Mouse (Mus musculus) erythroblast, embryonic 14.5 days (primary cell): Measurements from ENCODE around the gene Slc24a4. TPM values are rescaled to one million over a fixed set of nuclear protein-coding genes. Genes with fewer than 3 reads are reported as not detected.

Experiments
- H3K27me3 ChIP-seq: 2 replicates; pipeline ENCODE4 v1.6.1; 2012; ENCODE audit warnings: inconsistent platforms; ENCODE audit not compliant: control insufficient read depth
- H3K36me3 ChIP-seq: 2 replicates; pipeline ENCODE4 v1.6.1; 2012; ENCODE audit warnings: mild to moderate bottlenecking, inconsistent platforms; ENCODE audit not compliant: control insufficient read depth
- H3K4me1 ChIP-seq: 2 replicates; pipeline ENCODE4 v1.6.1; 2012; ENCODE audit warnings: inconsistent platforms; ENCODE audit not compliant: control insufficient read depth
- H3K4me3 ChIP-seq: replicated peaks from 2 replicates; pipeline ENCODE3; 2012; ENCODE audit warnings: moderate library complexity, mild to moderate bottlenecking, inconsistent platforms
- H3K9me3 ChIP-seq: 2 replicates; pipeline ENCODE4 v1.6.1; 2012; ENCODE audit warnings: low read length, inconsistent platforms, mixed read lengths; ENCODE audit not compliant: control insufficient read depth
- GATA1 ChIP-seq: IDR thresholded peaks from 2 replicates; pipeline ENCODE4 v1.6.1; 2012; ENCODE audit warnings: low read length, inconsistent platforms, mixed read lengths
- TAL1 ChIP-seq: IDR thresholded peaks from 3 replicates; pipeline ENCODE4 v1.6.1; 2012; ENCODE audit warnings: low read length, inconsistent platforms, mixed read lengths
- polyA plus RNA-seq: library from polyadenylated mRNA; stranded (reverse); fragments of >175 nt; gene quantifications from 2 replicates; pipeline ENCODE4 v1.2.3, GENCODE M21; 2012

The Slc24a4 gene
- polyA plus RNA-seq, 1 experiment, result not detected

DNA sequence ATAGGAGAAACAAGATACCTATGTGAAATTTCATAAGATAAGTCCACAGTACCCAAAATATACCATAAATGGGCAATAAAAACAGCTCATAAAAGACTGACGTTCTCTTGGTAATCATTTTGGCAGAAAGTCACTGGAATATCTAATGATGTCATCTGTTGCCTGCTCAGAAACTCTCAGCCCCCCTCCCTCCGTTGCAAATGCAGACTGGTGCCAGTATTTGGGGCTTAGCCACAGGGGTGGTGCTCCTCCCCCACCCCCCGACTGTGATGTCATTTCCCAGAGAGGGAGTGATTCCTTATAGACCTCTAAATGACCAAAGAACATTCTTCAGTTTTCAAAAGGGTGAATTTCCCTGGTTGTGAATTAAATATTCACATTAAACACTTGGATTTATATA, 96.6 kb downstream of the Slc24a4 start:
- no peaks in the 10 kb centered on the region for H3K4me1 ChIP-seq
- no peak for TF ChIP-seq GATA1
- no peak for TF ChIP-seq TAL1
- H3K36me3 ChIP-seq, result no peaks in the 10 kb centered on the region
- H3K27me3 ChIP-seq, result no peaks in the 10 kb centered on the region
- H3K9me3 ChIP-seq, result no peaks in the 10 kb centered on the region
- H3K4me3 ChIP-seq, result no peak overlapping the region

DNA sequence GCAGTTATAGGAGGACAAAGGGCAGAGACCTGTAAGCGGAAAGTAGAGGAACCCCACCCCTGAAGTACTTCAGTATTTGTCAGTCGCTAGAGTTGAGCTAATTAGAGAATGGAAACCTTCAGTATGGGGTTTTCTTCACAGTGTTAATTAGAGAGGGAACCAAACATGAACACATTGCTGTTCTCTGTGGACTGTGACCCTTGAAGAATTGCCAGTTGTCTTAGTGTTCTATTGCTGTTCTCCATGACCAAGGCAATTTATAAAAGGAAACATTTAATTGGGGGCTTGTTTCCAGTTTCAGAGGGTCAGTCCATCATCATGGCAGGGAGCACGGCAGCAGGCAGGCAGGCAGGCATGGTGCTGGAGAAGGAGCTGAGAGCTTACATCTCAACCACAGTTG, 107.0 kb downstream of the Slc24a4 start:
- H3K4me3 ChIP-seq, result no peak overlapping the region
- H3K9me3 ChIP-seq, result no peaks in the 10 kb centered on the region
- TF ChIP-seq GATA1 (no peak), TAL1 (no peak)
- no peaks in the 10 kb centered on the region for H3K4me1 ChIP-seq
- H3K27me3 ChIP-seq, result no peaks in the 10 kb centered on the region
- H3K36me3 ChIP-seq, result no peaks in the 10 kb centered on the region

DNA sequence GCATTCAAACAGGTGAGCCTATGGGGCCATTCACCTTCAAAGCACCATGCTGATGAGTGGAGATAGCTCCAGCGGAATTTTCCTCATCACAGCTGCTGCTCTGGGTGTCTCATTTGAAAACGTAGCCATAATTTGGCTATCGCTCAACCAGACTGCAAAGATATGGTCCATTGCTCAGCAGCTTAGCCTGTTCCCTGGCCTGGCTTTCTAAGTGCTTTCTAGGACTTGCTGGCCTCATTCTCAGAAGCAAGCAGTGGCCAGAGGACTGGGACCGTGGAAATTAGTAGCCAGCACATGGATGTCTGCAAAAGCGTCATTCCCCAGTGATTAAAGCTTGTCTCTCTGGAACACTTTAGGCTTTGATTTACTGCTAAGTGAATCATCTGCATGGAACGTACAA, 107.8 kb downstream of the Slc24a4 start:
- H3K27me3 ChIP-seq, result no peaks in the 10 kb centered on the region
- no peak for TF ChIP-seq GATA1
- TF ChIP-seq TAL1, result no peak
- no peak overlapping the region for H3K4me3 ChIP-seq
- H3K36me3 ChIP-seq, result no peaks in the 10 kb centered on the region
- H3K9me3 ChIP-seq, result no peaks in the 10 kb centered on the region
- no peaks in the 10 kb centered on the region for H3K4me1 ChIP-seq

DNA sequence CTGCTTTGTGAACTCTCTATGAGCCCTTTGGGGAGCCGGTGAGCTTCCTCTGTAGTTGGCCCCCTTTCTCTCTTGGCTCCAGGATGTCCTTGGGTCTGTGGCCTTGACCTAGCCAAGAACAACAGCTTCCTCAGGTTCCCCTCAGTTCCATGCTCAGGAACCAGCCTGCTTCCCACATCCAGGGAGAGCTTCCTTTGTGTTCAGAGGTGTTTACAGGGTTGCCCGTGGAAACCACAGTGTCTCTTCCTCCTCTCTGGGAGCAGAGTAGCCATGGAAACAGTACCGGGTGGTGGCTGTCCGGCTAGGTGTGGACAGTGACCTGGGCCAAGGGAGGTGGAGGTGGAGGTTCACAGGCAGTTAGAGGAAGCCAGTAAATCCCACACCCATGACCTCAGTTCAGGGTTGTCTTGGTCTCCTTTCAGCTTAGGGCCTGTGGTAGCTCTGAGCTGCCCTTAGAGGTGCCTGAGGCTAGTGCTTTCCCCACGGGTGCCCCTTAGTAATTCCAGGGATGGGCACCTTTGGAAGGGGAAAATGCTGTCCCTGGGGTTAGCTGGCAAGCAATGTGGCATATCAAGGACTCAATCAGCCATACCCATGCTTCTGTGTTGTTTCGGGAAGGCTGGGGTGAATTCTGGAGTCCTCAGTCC, 113.7 kb downstream of the Slc24a4 start:
- H3K4me3 ChIP-seq, result no peak overlapping the region
- no peaks in the 10 kb centered on the region for H3K4me1 ChIP-seq
- H3K27me3 ChIP-seq, result no peaks in the 10 kb centered on the region
- TF ChIP-seq GATA1, result no peak
- no peak for TF ChIP-seq TAL1
- no peaks in the 10 kb centered on the region for H3K36me3 ChIP-seq
- H3K9me3 ChIP-seq, result no peaks in the 10 kb centered on the region

DNA sequence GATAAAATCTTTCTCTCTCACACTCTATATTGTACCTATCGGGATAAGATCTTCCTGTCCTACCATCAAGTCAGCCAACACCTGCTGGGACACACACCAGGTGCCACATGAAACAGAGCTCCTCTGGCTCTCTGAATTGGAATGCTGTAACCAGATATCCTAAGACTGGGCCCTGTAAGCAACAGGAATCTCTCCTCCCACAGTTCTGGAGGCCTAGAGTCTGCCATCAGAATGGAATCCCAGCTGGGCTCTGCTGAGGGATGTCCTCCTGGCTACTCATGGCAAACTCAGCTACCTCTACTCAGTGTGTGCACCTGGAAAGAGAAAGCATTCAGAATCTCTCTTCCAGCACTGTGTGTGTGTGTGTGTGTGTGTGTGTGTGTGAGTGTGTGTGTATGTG, 115.4 kb downstream of the Slc24a4 start:
- Histone ChIP-seq H3K4me1 (no peaks in the 10 kb centered on the region), H3K4me3 (no peak overlapping the region), H3K27me3 (no peaks in the 10 kb centered on the region), H3K9me3 (no peaks in the 10 kb centered on the region), H3K36me3 (no peaks in the 10 kb centered on the region)
- TF ChIP-seq GATA1 (no peak), TAL1 (no peak)

DNA sequence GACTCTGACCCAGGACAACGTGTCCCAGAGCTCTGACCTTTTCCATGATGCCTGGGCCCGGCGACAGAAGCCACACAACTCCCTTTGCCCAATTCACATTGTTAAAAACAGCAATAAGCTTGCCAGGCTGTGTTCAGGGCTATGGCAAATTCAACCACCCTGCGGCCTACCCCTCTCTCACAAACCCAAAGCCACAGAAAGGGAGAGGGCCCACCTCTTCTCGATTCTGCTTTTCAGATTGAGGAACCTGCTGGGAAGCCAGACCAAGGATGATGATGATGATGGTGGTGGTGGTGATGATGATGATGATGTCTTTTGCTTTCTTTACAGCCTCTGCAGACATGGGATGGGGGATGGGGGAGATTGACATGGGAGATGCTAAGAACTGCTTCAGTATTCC, 117.7 kb downstream of the Slc24a4 start:
- no peaks in the 10 kb centered on the region for H3K9me3 ChIP-seq
- no peaks in the 10 kb centered on the region for H3K36me3 ChIP-seq
- H3K27me3 ChIP-seq, result no peaks in the 10 kb centered on the region
- no peak overlapping the region for H3K4me3 ChIP-seq
- no peaks in the 10 kb centered on the region for H3K4me1 ChIP-seq
- no peak for TF ChIP-seq TAL1
- TF ChIP-seq GATA1, result no peak

DNA sequence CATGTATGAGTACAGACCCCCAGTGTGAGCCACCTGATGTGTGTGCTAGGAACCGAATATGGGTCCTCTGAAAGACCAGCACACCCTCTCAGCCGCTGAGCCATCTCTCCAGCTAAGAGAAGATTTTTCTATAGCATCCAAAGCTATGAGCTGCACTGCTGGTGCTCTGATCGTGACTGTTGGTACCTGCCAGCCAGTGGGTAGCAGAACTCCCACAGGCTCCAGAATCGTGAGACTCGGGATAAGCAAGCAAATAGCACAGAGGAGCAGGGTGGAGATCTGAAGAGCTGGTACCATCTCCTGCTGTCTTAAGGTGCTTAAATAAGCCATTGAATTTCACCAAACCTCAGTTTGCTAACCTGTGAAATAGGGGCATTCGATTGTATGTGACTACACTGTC, 119.6 kb downstream of the Slc24a4 start:
- no peaks in the 10 kb centered on the region for H3K36me3 ChIP-seq
- H3K9me3 ChIP-seq, result no peaks in the 10 kb centered on the region
- H3K4me1 ChIP-seq, result no peaks in the 10 kb centered on the region
- H3K27me3 ChIP-seq, result no peaks in the 10 kb centered on the region
- TF ChIP-seq GATA1 (no peak), TAL1 (no peak)
- H3K4me3 ChIP-seq, result no peak overlapping the region

DNA sequence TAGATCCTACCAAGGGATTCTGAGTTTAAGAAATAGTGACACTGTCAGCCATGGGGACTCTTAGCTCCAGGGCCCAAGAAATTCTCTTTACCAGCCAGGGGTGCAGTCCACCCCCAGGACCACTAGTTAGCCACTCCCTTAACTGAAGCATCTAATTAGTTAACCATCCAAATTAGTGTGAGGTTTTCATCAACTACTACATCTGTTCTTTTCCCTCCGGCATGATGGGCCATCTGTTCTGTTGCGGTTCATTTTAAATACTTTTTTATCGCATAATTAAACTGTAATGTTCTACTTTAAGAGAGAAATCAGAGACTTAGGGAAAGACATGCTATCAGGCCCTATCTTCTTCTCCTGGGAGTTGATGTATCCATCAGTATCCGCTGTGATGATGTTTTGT, 121.8 kb downstream of the Slc24a4 start:
- Histone ChIP-seq H3K4me1 (no peaks in the 10 kb centered on the region), H3K9me3 (no peaks in the 10 kb centered on the region), H3K36me3 (no peaks in the 10 kb centered on the region), H3K27me3 (no peaks in the 10 kb centered on the region), H3K4me3 (no peak overlapping the region)
- TF ChIP-seq GATA1 (no peak), TAL1 (no peak)

DNA sequence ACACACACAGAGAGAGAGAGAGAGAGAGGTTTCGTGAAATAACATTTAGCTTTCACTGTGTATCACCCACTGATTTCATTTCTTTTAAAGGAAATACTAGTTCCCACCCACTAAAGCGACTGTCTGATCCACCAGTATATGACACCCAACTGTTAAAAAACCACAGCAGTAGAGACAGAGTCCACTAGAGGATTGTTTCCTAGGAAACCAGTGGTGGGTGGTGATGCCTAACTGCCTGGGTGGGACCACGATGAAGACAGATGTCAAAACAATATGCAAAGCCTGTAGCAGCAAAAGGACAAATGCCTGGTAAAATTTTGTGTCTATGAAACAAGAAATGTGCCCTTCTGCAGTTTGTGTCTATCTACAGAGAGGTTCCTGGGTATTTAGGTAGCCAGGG, 122.5 kb downstream of the Slc24a4 start:
- Histone ChIP-seq H3K36me3 (no peaks in the 10 kb centered on the region), H3K4me3 (no peak overlapping the region), H3K9me3 (no peaks in the 10 kb centered on the region), H3K27me3 (no peaks in the 10 kb centered on the region), H3K4me1 (no peaks in the 10 kb centered on the region)
- no peak for TF ChIP-seq TAL1
- no peak for TF ChIP-seq GATA1

DNA sequence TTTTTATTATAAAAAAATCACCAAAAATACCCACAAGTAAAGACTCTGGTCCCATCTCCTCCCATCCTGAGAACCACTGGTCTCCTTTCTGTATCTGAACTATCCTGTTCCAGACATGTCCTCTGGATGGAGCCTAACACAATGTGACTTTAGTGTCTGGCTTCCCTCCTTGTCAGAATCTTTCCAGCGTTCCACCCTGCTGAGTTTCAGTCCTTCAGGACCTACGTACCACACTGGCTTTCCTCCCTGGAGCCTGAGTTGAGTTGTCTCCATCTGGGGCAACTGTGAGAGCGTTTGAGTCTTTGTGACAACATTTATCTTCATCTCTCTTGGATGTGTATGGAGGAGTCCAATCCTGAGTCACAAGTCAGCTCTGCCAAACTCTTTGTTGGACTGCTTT, 123.5 kb downstream of the Slc24a4 start:
- Histone ChIP-seq H3K27me3 (no peaks in the 10 kb centered on the region), H3K4me3 (no peak overlapping the region), H3K4me1 (no peaks in the 10 kb centered on the region), H3K9me3 (no peaks in the 10 kb centered on the region), H3K36me3 (no peaks in the 10 kb centered on the region)
- TF ChIP-seq TAL1 (no peak), GATA1 (no peak)
